Mouse (Mus musculus) bone marrow, adult 2 months (tissue): ENCODE measurements around the gene Rab3b. TPM values are rescaled to one million over a fixed set of nuclear protein-coding genes. Genes with fewer than 3 reads are reported as not detected.
A peak's percentile ranks its signal among the peaks of the same experiment; 100 is the strongest.

ENCODE experiments used
- H3K27ac ChIP-seq: fragments of 200-500 bp; 2 replicates; pipeline ENCODE4 v1.5.1; 2012; ENCODE audit warnings: low read depth, mild to moderate bottlenecking, control low read depth, inconsistent platforms, low read length; ENCODE audit not compliant: control insufficient read depth, poor library complexity, insufficient read depth
- H3K4me1 ChIP-seq: fragments of 200-500 bp; 2 replicates; pipeline ENCODE4 v1.6.1; 2011; ENCODE audit warnings: low read length; ENCODE audit not compliant: control insufficient read depth, insufficient read depth
- H3K4me3 ChIP-seq: fragments of 200-500 bp; replicated peaks from 2 replicates; pipeline ENCODE3; 2011; ENCODE audit warnings: mild to moderate bottlenecking, low read depth, low read length, control low read depth; ENCODE audit not compliant: control insufficient read depth
- CTCF ChIP-seq: fragments of 200-500 bp; IDR thresholded peaks from 2 replicates; pipeline ENCODE4 v1.5.1; 2011; ENCODE audit warnings: low read length, control low read depth; ENCODE audit not compliant: control insufficient read depth, insufficient read depth
- POLR2A ChIP-seq: fragments of 200-500 bp; IDR thresholded peaks from 2 replicates; pipeline ENCODE4 v1.6.1; 2011; ENCODE audit warnings: low read depth, mild to moderate bottlenecking, control low read depth, low read length, borderline replicate concordance; ENCODE audit not compliant: control insufficient read depth
- WGBS: fragments of 180-500 bp; shearing (Covaris S2); methylation state at CpG from one replicate; pipeline ENCODE4 v1.1.7; 2018; 5-methylcytosine and 5-hydroxymethylcytosine counted together
- polyA plus RNA-seq: library from polyadenylated mRNA; stranded (reverse); fragments of >200 nt; gene quantifications from 2 replicates; pipeline ENCODE4 v1.2.4, GENCODE M21; 2011; ENCODE audit warnings: low replicate concordance; ENCODE audit not compliant: missing spikeins, insufficient read depth, insufficient read length

Gene Rab3b
- polyA plus RNA-seq, 1 experiment = 1.8 TPM

GRCm38 (mm10) chr4:108950201-108950600, 71.3 kb downstream of the Rab3b start:
- TF ChIP-seq CTCF (no peak), POLR2A (no peak)
- Histone ChIP-seq H3K4me1 (peaks cover 2% of the 10 kb centered on the region; the same call in 1 of the 2 replicates), H3K4me3 (no peak overlapping the region), H3K27ac (no peak overlapping the region)
- WGBS = 87% methylated on average over 1 of the region's 1 CpGs

- H3K27ac ChIP-seq = no peak overlapping the region
- H3K4me1 ChIP-seq = peaks cover 2% of the 10 kb centered on the region; the same call in 1 of the 2 replicates
- TF ChIP-seq CTCF (no peak), POLR2A (no peak)
- 52% methylated on average over 4 of the region's 4 CpGs for WGBS
- H3K4me3 ChIP-seq = no peak overlapping the region
Observed at GRCm38 (mm10) chr4:108951663-108952062, 72.8 kb downstream of the Rab3b start.

DNA sequence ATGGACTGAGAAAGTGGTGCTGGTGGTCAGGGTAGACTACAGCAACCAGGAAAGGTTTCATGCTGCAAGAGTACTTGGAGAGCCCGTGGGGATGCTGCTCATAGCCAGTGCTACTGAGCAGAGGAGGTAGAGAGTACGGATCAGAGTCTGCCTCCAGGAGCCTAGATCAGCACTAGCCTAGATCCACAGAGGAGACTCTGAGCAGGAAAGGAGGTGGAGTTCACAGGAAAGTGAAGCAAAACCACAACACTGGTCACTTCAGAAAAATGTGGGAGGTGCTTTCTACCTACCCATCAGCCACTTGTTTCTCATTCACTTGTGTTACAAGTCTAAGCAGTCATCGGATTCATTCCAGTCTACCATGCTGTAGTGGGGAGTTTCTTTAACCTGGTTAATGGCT, 80.8 kb downstream of the Rab3b start:
- Histone ChIP-seq H3K27ac (peak overlapping the region; percentile 9; the same call in 1 of the 2 replicates), H3K4me3 (no peak overlapping the region), H3K4me1 (no peaks in the 10 kb centered on the region; the same call in 1 of the 2 replicates)
- WGBS = 81% methylated on average over 3 of the region's 3 CpGs
- no peak for TF ChIP-seq CTCF
- no peak for TF ChIP-seq POLR2A

- H3K4me1 ChIP-seq = no peaks in the 10 kb centered on the region; the same call in 1 of the 2 replicates
- WGBS = 62% methylated on average over 4 of the region's 4 CpGs
- H3K27ac ChIP-seq = no peak overlapping the region
- TF ChIP-seq POLR2A = no peak
- TF ChIP-seq CTCF = no peak
- no peak overlapping the region for H3K4me3 ChIP-seq
Observed at GRCm38 (mm10) chr4:108960619-108961460, 82.0 kb downstream of the Rab3b start.

DNA sequence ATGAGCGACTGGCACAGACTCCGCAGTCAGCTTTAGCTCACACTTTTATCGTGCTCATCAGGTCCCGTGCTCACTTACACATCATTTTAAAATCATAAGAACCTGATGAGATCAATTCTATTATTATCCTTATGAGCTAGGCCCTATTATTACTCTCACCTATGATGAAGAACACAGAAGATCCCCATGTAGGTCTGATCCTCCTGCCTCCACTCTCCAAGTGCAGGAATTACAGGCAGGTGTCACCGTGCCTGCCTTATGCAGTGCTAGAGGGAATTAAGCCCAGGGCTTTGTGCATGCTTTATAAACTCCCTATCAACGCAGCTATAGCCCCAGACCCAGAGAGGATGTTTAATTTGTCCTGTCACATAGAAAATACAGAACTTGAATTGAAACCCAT, 84.2 kb downstream of the Rab3b start:
- TF ChIP-seq CTCF = no peak
- no peak for TF ChIP-seq POLR2A
- Histone ChIP-seq H3K4me1 (no peaks in the 10 kb centered on the region; the same call in 1 of the 2 replicates), H3K27ac (no peak overlapping the region), H3K4me3 (no peak overlapping the region)
- 85% methylated on average over 6 of the region's 6 CpGs for WGBS

DNA sequence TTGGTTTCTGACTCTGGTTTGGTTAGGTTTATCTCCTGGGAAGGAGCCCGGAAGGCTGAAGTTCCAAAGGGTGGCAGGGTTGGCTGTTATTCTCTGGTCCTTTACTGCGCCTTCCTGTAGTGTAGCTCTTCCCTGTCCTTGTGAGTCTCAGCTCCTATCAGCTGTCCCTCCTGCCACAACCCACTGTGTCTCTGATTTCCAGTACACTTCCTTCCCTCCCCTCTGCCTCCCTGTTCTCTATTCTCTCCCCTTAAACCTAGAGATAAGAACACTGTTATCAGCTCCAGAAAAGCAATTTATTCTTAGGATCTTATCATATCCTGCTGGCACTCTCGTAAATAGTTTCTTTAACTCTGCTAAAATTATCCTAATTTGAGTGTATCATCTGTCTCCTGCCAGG, 90.7 kb downstream of the Rab3b start:
- WGBS = 57% methylated on average over 3 of the region's 3 CpGs
- H3K4me1 ChIP-seq = no peaks in the 10 kb centered on the region
- no peak overlapping the region for H3K4me3 ChIP-seq
- no peak for TF ChIP-seq CTCF
- TF ChIP-seq POLR2A = no peak
- no peak overlapping the region for H3K27ac ChIP-seq

- 73% methylated on average over 5 of the region's 5 CpGs for WGBS
- Histone ChIP-seq H3K4me3 (no peak overlapping the region), H3K4me1 (no peaks in the 10 kb centered on the region), H3K27ac (no peak overlapping the region)
- TF ChIP-seq CTCF (no peak), POLR2A (no peak)
Observed at GRCm38 (mm10) chr4:108971054-108971453, 92.2 kb downstream of the Rab3b start.

GRCm38 (mm10) chr4:108976458-108977071, 97.7 kb downstream of the Rab3b start:
- Histone ChIP-seq H3K4me1 (no peaks in the 10 kb centered on the region), H3K27ac (no peak overlapping the region), H3K4me3 (no peak overlapping the region)
- WGBS = 51% methylated on average over 6 of the region's 6 CpGs
- TF ChIP-seq CTCF (no peak), POLR2A (no peak)

GRCm38 (mm10) chr4:108986833-108987472, 108.1 kb downstream of the Rab3b start:
- no peak overlapping the region for H3K27ac ChIP-seq
- H3K4me1 ChIP-seq = no peaks in the 10 kb centered on the region; the same call in 1 of the 2 replicates
- no peak for TF ChIP-seq POLR2A
- 24% methylated on average over 1 of the region's 1 CpGs for WGBS
- H3K4me3 ChIP-seq = no peak overlapping the region
